Mouse (Mus musculus) kidney, embryonic 15.5 days (tissue): ENCODE results near the gene Gm45015. TPM values are rescaled to one million over a fixed set of nuclear protein-coding genes. Genes with fewer than 3 reads are reported as not detected.

Experiments
- ATAC-seq: fragments of 200-750 bp; cut with Nextera tagmentation; replicated peaks from 2 replicates; pipeline ENCODE4 v1.8.0; 2017; ENCODE audit warnings: moderate TSS enrichment; ENCODE audit not compliant: low FRiP score
- H3K27ac ChIP-seq: fragments of 300-500 bp; sonication (generic); 2 replicates; pipeline ENCODE4 v1.5.1; 2015; ENCODE audit warnings: mild to moderate bottlenecking, inconsistent platforms
- H3K27me3 ChIP-seq: fragments of 300-500 bp; sonication (generic); 2 replicates; pipeline ENCODE4 v1.6.1; 2015; ENCODE audit warnings: inconsistent platforms
- H3K36me3 ChIP-seq: fragments of 300-500 bp; sonication (generic); 2 replicates; pipeline ENCODE4 v1.6.1; 2015; ENCODE audit warnings: inconsistent platforms
- H3K4me1 ChIP-seq: fragments of 300-500 bp; sonication (generic); 2 replicates; pipeline ENCODE4 v1.6.1; 2015; ENCODE audit warnings: inconsistent platforms
- H3K4me2 ChIP-seq: fragments of 300-500 bp; sonication (generic); 2 replicates; pipeline ENCODE4 v1.6.1; 2015; ENCODE audit warnings: moderate library complexity, mild to moderate bottlenecking, inconsistent platforms
- H3K4me3 ChIP-seq: fragments of 300-500 bp; sonication (generic); replicated peaks from 2 replicates; pipeline ENCODE4 v1.5.1; 2015; ENCODE audit warnings: mild to moderate bottlenecking, inconsistent platforms
- H3K9ac ChIP-seq: fragments of 300-500 bp; sonication (generic); 2 replicates; pipeline ENCODE4 v1.6.1; 2015; ENCODE audit warnings: mild to moderate bottlenecking, inconsistent platforms
- H3K9me3 ChIP-seq: fragments of 300-500 bp; sonication (generic); replicated peaks from 2 replicates; pipeline ENCODE4 v1.6.1; 2016; ENCODE audit warnings: inconsistent platforms
- WGBS: fragments of 180-500 bp; shearing (Covaris S2); methylation state at CpG from one replicate; pipeline ENCODE4 v1.1.7; 2015; ENCODE audit warnings: mixed read lengths; 5-methylcytosine and 5-hydroxymethylcytosine counted together
- polyA plus RNA-seq: library from polyadenylated mRNA; unstranded; fragments of >200 nt; fragmentation: Nextera tagmentation; extraction: Ambion mirVana; gene quantifications from 2 replicates; pipeline ENCODE4 v1.2.1, GENCODE M21; 2015

The Gm45015 gene
- not detected in 2 replicates for polyA plus RNA-seq

GRCm38 (mm10) chrX:73336740-73337139, at the start of gene Gm45015:
Gene Gm45015 (minus strand): TSS chrX:73336840.
- no peak within 1 kb of the TSS for H3K4me2 ChIP-seq
- H3K27ac ChIP-seq: no peak within 1 kb of the TSS
- ATAC-seq: no peak
- H3K4me1 ChIP-seq: no peaks in the 10 kb centered on the region
- no peak within 1 kb of the TSS for H3K4me3 ChIP-seq
- peaks cover 32% of the 10 kb centered on the region for H3K27me3 ChIP-seq
- H3K9me3 ChIP-seq: no peaks in the 10 kb centered on the region
- 90% methylated on average over 4 of the region's 4 CpGs for WGBS
- H3K36me3 ChIP-seq: no peaks in the 10 kb centered on the region
- H3K9ac ChIP-seq: no peak within 1 kb of the TSS

- no peaks in the 10 kb centered on the region for H3K4me1 ChIP-seq
- no peak for ATAC-seq
- H3K9ac ChIP-seq: no peak overlapping the region
- 24% methylated on average over 1 of the region's 1 CpGs for WGBS
- no peak overlapping the region for H3K4me3 ChIP-seq
- H3K27me3 ChIP-seq: peaks cover 18% of the 10 kb centered on the region; the same call in 1 of the 2 replicates
- no peak overlapping the region for H3K27ac ChIP-seq
- H3K4me2 ChIP-seq: no peak overlapping the region
- H3K36me3 ChIP-seq: no peaks in the 10 kb centered on the region
- H3K9me3 ChIP-seq: no peaks in the 10 kb centered on the region
These were observed 48.3 kb upstream of the Gm45015 start for GRCm38 (mm10) chrX:73384924-73385323.

GRCm38 (mm10) chrX:73384419-73384818, 47.8 kb upstream of the Gm45015 start:
- no peak overlapping the region for H3K4me2 ChIP-seq
- H3K9me3 ChIP-seq: no peaks in the 10 kb centered on the region
- no peaks in the 10 kb centered on the region for H3K4me1 ChIP-seq
- no peak overlapping the region for H3K9ac ChIP-seq
- peaks cover 18% of the 10 kb centered on the region; the same call in 1 of the 2 replicates for H3K27me3 ChIP-seq
- ATAC-seq: no peak
- H3K27ac ChIP-seq: no peak overlapping the region
- H3K4me3 ChIP-seq: no peak overlapping the region
- no peaks in the 10 kb centered on the region for H3K36me3 ChIP-seq
- 76% methylated on average over 6 of the region's 6 CpGs for WGBS

GRCm38 (mm10) chrX:73363291-73363690, 26.7 kb upstream of the Gm45015 start:
- Histone ChIP-seq H3K27me3 (peaks cover 5% of the 10 kb centered on the region; the same call in 1 of the 2 replicates), H3K27ac (no peak overlapping the region), H3K4me1 (no peaks in the 10 kb centered on the region), H3K9me3 (no peaks in the 10 kb centered on the region), H3K9ac (no peak overlapping the region), H3K4me2 (no peak overlapping the region), H3K4me3 (no peak overlapping the region), H3K36me3 (no peaks in the 10 kb centered on the region; the same call in 1 of the 2 replicates)
- ATAC-seq: no peak

- Histone ChIP-seq H3K27me3 (peaks cover 9% of the 10 kb centered on the region), H3K4me2 (no peak overlapping the region), H3K27ac (no peak overlapping the region), H3K4me3 (no peak overlapping the region), H3K9ac (no peak overlapping the region), H3K9me3 (0 out of 2 replicates have a peak, but pooled peaks cover 3% of the 10 kb centered on the region), H3K4me1 (no peaks in the 10 kb centered on the region), H3K36me3 (peaks cover 52% of the 10 kb centered on the region)
- no peak for ATAC-seq
- WGBS: 79% methylated on average over 1 of the region's 1 CpGs
These were observed 20.1 kb upstream of the Gm45015 start for GRCm38 (mm10) chrX:73356719-73357118.

- ATAC-seq: no peak
- H3K9me3 ChIP-seq: 0 out of 2 replicates have a peak, but pooled peaks cover 3% of the 10 kb centered on the region
- H3K4me2 ChIP-seq: no peak overlapping the region
- no peak overlapping the region for H3K9ac ChIP-seq
- H3K36me3 ChIP-seq: peaks cover 56% of the 10 kb centered on the region
- H3K27me3 ChIP-seq: peaks cover 9% of the 10 kb centered on the region
- H3K4me1 ChIP-seq: no peaks in the 10 kb centered on the region
- 96% methylated on average over 2 of the region's 2 CpGs for WGBS
- H3K4me3 ChIP-seq: no peak overlapping the region
- no peak overlapping the region for H3K27ac ChIP-seq
These were observed 19.5 kb upstream of the Gm45015 start for GRCm38 (mm10) chrX:73356163-73356562.

GRCm38 (mm10) chrX:73344346-73344745, 7.7 kb upstream of the Gm45015 start:
- 76% methylated on average over 1 of the region's 1 CpGs for WGBS

GRCm38 (mm10) chrX:73343802-73344201, 7.2 kb upstream of the Gm45015 start:
- H3K4me1 ChIP-seq: 0 out of 2 replicates have a peak, but pooled peaks cover 5% of the 10 kb centered on the region
- no peak overlapping the region for H3K4me3 ChIP-seq

More at GRCm38 (mm10) chrX:73344346-73344745, 7.7 kb upstream of the Gm45015 start:
- Histone ChIP-seq H3K27me3 (peaks cover 16% of the 10 kb centered on the region; the same call in 1 of the 2 replicates), H3K4me2 (no peak overlapping the region), H3K9me3 (no peaks in the 10 kb centered on the region), H3K27ac (no peak overlapping the region), H3K4me1 (0 out of 2 replicates have a peak, but pooled peaks cover 5% of the 10 kb centered on the region), H3K4me3 (no peak overlapping the region), H3K36me3 (no peaks in the 10 kb centered on the region), H3K9ac (no peak overlapping the region)
- ATAC-seq: no peak

GRCm38 (mm10) chrX:73342941-73343735, 6.5 kb upstream of the Gm45015 start:
- peak; percentile 75 for ATAC-seq
- no peaks in the 10 kb centered on the region for H3K36me3 ChIP-seq
- H3K27me3 ChIP-seq: peaks cover 16% of the 10 kb centered on the region; the same call in 1 of the 2 replicates
- H3K4me2 ChIP-seq: peak overlapping the region; percentile 58
- H3K9ac ChIP-seq: peak overlapping the region; percentile 63
- 0 out of 2 replicates have a peak, but pooled peaks cover 5% of the 10 kb centered on the region for H3K4me1 ChIP-seq
- H3K4me3 ChIP-seq: peak overlapping the region; percentile 66
- WGBS: 27% methylated on average over 15 of the region's 15 CpGs
- peak overlapping the region; percentile 73 for H3K27ac ChIP-seq
- H3K9me3 ChIP-seq: no peaks in the 10 kb centered on the region

More at GRCm38 (mm10) chrX:73343802-73344201, 7.2 kb upstream of the Gm45015 start:
- Histone ChIP-seq H3K9me3 (no peaks in the 10 kb centered on the region), H3K27me3 (peaks cover 16% of the 10 kb centered on the region; the same call in 1 of the 2 replicates), H3K27ac (no peak overlapping the region), H3K9ac (no peak overlapping the region), H3K4me2 (peak overlapping the region; percentile 58; the same call in 1 of the 2 replicates), H3K36me3 (no peaks in the 10 kb centered on the region)
- 70% methylated on average over 1 of the region's 1 CpGs for WGBS
- no peak for ATAC-seq

- ATAC-seq: peak; percentile 97
- H3K9me3 ChIP-seq: no peaks in the 10 kb centered on the region
- WGBS: 17% methylated on average over 37 of the region's 37 CpGs
- peak within 1 kb of the TSS; percentile 73 for H3K27ac ChIP-seq
- peaks cover 14% of the 10 kb centered on the region for H3K27me3 ChIP-seq
- H3K36me3 ChIP-seq: no peaks in the 10 kb centered on the region
- 0 out of 2 replicates have a peak, but pooled peaks cover 5% of the 10 kb centered on the region for H3K4me1 ChIP-seq
- peak within 1 kb of the TSS; percentile 58 for H3K4me2 ChIP-seq
- peak within 1 kb of the TSS; percentile 66 for H3K4me3 ChIP-seq
- H3K9ac ChIP-seq: peak within 1 kb of the TSS; percentile 63
These were observed 5.8 kb upstream of the Gm45015 start, which contains the start of gene Zfp275 for GRCm38 (mm10) chrX:73342483-73342895. Gene Zfp275 (plus strand): TSS chrX:73342621.

- H3K27ac ChIP-seq: no peak overlapping the region
- peak; percentile 65 for ATAC-seq
- no peak overlapping the region for H3K9ac ChIP-seq
- H3K36me3 ChIP-seq: no peaks in the 10 kb centered on the region
- H3K4me2 ChIP-seq: peak overlapping the region; percentile 58
- 42% methylated on average over 3 of the region's 3 CpGs for WGBS
- no peaks in the 10 kb centered on the region for H3K9me3 ChIP-seq
- peak overlapping the region; percentile 66 for H3K4me3 ChIP-seq
- H3K4me1 ChIP-seq: 0 out of 2 replicates have a peak, but pooled peaks cover 5% of the 10 kb centered on the region
- peaks cover 18% of the 10 kb centered on the region for H3K27me3 ChIP-seq
These were observed 5.4 kb upstream of the Gm45015 start for GRCm38 (mm10) chrX:73342068-73342467.

GRCm38 (mm10) chrX:73341473-73341872, 4.8 kb upstream of the Gm45015 start:
- Histone ChIP-seq H3K27me3 (peaks cover 24% of the 10 kb centered on the region), H3K9ac (no peak overlapping the region), H3K4me2 (no peak overlapping the region), H3K27ac (no peak overlapping the region), H3K36me3 (no peaks in the 10 kb centered on the region), H3K4me1 (0 out of 2 replicates have a peak, but pooled peaks cover 5% of the 10 kb centered on the region), H3K4me3 (no peak overlapping the region), H3K9me3 (no peaks in the 10 kb centered on the region)
- 76% methylated on average over 1 of the region's 1 CpGs for WGBS
- ATAC-seq: no peak
